Mouse (Mus musculus): ENCODE data around the gene Brpf1. TPM values are rescaled to one million over a fixed set of nuclear protein-coding genes. Genes with fewer than 3 reads are reported as not detected.

Brpf1 gene
- polyA plus RNA-seq, 1 experiment from 2014 or later: 19.9 TPM

DNA sequence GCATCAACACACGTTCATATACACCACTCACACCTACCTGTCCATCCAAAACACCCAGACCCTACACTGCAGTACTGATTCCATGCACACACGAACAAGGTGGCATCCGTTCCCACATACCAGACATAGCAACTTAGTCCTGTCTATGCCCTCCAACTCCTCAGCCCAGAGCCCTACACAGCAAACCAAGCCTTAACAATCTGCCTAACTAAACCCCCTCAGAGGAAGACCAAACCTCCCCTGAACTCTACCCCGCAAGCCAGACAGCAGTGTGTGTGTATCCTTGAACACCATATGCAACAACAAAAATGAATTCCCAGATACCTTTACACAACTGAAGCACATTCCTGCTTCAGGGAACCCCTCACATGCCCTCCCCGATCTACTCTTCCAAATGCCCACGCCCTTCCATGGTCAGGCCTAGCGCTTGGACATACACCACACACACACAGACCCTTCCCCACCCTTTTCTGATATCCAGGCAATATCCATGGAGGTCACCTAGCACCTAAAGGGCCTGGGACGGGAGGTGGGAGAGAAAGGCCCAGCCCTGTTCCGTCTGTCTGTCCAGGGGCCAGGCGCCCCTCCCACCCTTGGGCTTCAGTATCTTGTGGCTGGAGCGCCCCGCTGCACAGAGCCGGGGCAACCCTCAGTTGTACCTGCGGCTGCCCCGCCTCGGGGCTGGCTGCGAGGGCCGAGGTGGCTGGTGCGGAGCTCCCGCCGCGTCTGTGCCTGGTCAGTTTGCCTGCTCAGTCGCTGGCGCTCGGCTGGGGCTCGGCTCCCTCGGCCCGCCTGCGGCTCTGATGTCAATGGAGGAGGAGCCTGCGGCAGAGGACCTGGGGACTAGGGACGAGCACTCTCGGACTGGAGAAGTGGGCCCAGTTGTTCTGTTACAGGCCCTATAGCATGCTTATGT lies 36.5 kb downstream of the Brpf1 start, which contains the start of gene Camk1:
Camk1 (minus strand) TSS at position 808 of the 916 bp plus-strand sequence.
- ATAC-seq: peak; percentile 85
- Histone ChIP-seq H3K27ac (ENCODE audit: low read length) (no peak within 1 kb of the TSS), H3K4me3 (replicated peaks; ENCODE audit: low read length) (peak within 1 kb of the TSS; percentile 61), H3K4me2 (ENCODE audit: low read length) (peak within 1 kb of the TSS; percentile 84), H3K36me3 (ENCODE audit: control insufficient read depth, insufficient read depth) (no peaks in the 10 kb centered on the region), H3K27me3 (replicated peaks; ENCODE audit: control insufficient read depth, insufficient read depth, low read length) (no peaks in the 10 kb centered on the region), H3K4me1 (replicated peaks; ENCODE audit: control insufficient read depth, insufficient read depth, low read length) (peaks cover 16% of the 10 kb centered on the region), H3K9ac (replicated peaks; ENCODE audit: low read depth, low read length) (peak within 1 kb of the TSS; percentile 84), H3K9me3 (ENCODE audit: control insufficient read depth, low read length) (no peaks in the 10 kb centered on the region)
- WGBS: 21% methylated on average over 23 of the region's 32 CpGs

DNA sequence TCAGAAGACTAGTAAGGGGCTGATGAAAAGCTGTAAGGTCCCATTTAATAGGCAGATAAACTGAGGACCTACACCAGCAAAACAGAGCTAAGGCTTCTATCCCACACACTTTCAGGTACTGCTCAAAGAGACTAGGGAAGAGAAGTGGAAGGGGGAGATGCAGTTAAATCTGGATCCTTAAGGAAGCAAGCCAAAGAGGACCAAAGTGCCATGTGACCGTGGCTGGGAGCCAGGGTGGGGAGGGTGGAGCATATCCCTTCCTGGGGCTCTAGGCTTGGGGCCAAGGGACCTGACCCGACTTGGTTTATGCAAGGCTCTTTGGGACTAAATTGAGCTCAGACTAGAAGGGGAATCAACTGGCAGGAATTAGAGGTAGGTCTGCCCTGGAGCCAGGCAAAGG lies 37.4 kb downstream of the Brpf1 start:
- H3K27ac ChIP-seq (ENCODE audit: low read length): no peak overlapping the region
- no peak overlapping the region for H3K4me3 ChIP-seq (replicated peaks; ENCODE audit: low read length)
- no peaks in the 10 kb centered on the region for H3K9me3 ChIP-seq (ENCODE audit: control insufficient read depth, low read length)
- H3K27me3 ChIP-seq (replicated peaks; ENCODE audit: control insufficient read depth, insufficient read depth, low read length): no peaks in the 10 kb centered on the region
- peaks cover 16% of the 10 kb centered on the region for H3K4me1 ChIP-seq (replicated peaks; ENCODE audit: control insufficient read depth, insufficient read depth, low read length)
- H3K4me2 ChIP-seq (ENCODE audit: low read length): peak overlapping the region; percentile 84
- WGBS: 35% methylated on average over 2 of the region's 2 CpGs
- H3K9ac ChIP-seq (replicated peaks; ENCODE audit: low read depth, low read length): no peak overlapping the region
- no peak for ATAC-seq
- H3K36me3 ChIP-seq (ENCODE audit: control insufficient read depth, insufficient read depth): no peaks in the 10 kb centered on the region

- Histone ChIP-seq H3K9me3 (ENCODE audit: control insufficient read depth, low read length) (no peaks in the 10 kb centered on the region), H3K9ac (replicated peaks; ENCODE audit: low read depth, low read length) (no peak overlapping the region), H3K36me3 (ENCODE audit: control insufficient read depth, insufficient read depth) (no peaks in the 10 kb centered on the region), H3K4me3 (replicated peaks; ENCODE audit: low read length) (no peak overlapping the region), H3K4me1 (replicated peaks; ENCODE audit: control insufficient read depth, insufficient read depth, low read length) (peaks cover 14% of the 10 kb centered on the region), H3K27ac (ENCODE audit: low read length) (no peak overlapping the region), H3K4me2 (ENCODE audit: low read length) (no peak overlapping the region), H3K27me3 (replicated peaks; ENCODE audit: control insufficient read depth, insufficient read depth, low read length) (no peaks in the 10 kb centered on the region)
- WGBS: 81% methylated on average over 4 of the region's 4 CpGs
- no peak for ATAC-seq
Observed at GRCm38 (mm10) chr6:113346897-113347296, 40.0 kb downstream of the Brpf1 start.

DNA sequence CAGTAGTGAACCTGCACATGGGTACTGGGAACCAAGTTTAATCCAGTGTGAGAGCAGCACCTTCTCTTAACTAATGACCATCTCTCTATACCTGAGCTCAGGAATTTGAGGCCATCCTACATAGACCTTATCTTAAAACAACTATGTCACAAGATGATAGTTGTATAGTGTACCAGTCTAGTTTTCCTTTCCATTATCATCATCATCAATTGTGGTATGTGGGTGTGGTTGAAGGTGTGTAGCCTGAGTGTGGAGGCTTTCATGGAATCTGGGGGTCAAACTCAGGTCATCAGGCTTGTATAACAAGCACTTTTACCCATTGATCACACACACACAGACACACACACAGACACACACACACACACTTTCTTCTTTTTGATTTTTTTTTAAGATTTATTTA lies 43.6 kb downstream of the Brpf1 start:
- no peaks in the 10 kb centered on the region for H3K27me3 ChIP-seq (replicated peaks; ENCODE audit: control insufficient read depth, insufficient read depth, low read length)
- no peaks in the 10 kb centered on the region for H3K9me3 ChIP-seq (ENCODE audit: control insufficient read depth, low read length)
- no peak overlapping the region for H3K4me2 ChIP-seq (ENCODE audit: low read length)
- H3K4me3 ChIP-seq (replicated peaks; ENCODE audit: low read length): no peak overlapping the region
- no peaks in the 10 kb centered on the region for H3K36me3 ChIP-seq (ENCODE audit: control insufficient read depth, insufficient read depth)
- ATAC-seq: no peak
- no peak overlapping the region for H3K9ac ChIP-seq (replicated peaks; ENCODE audit: low read depth, low read length)
- no peaks in the 10 kb centered on the region for H3K4me1 ChIP-seq (replicated peaks; ENCODE audit: control insufficient read depth, insufficient read depth, low read length)
- H3K27ac ChIP-seq (ENCODE audit: low read length): no peak overlapping the region

- Histone ChIP-seq H3K9ac (replicated peaks; ENCODE audit: low read depth, low read length) (no peak overlapping the region), H3K27ac (ENCODE audit: low read length) (no peak overlapping the region), H3K4me1 (replicated peaks; ENCODE audit: control insufficient read depth, insufficient read depth, low read length) (no peaks in the 10 kb centered on the region), H3K4me2 (ENCODE audit: low read length) (no peak overlapping the region), H3K36me3 (ENCODE audit: control insufficient read depth, insufficient read depth) (no peaks in the 10 kb centered on the region), H3K4me3 (replicated peaks; ENCODE audit: low read length) (no peak overlapping the region), H3K27me3 (replicated peaks; ENCODE audit: control insufficient read depth, insufficient read depth, low read length) (no peaks in the 10 kb centered on the region), H3K9me3 (ENCODE audit: control insufficient read depth, low read length) (no peaks in the 10 kb centered on the region)
- 95% methylated on average over 1 of the region's 1 CpGs for WGBS
- no peak for ATAC-seq
Observed at GRCm38 (mm10) chr6:113351161-113351560, 44.2 kb downstream of the Brpf1 start.

DNA sequence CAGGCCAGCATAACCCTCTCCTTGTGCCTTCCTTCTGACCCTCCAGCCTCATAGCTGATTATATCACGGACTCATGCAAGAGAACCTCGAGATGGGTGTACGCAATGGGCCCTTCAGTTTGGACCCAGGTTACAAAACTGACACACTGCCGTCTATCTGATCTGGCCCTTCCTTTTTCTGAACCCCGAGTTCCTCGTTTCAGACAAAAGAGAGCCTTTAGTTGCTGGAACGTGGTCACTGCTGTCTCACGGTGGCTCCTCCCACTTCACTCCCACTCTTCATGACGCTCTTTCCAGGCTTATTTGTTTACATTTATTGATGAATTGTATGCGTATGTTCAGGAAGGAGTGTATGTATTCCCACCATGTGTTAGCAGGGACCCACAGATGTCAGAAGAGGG lies 44.7 kb downstream of the Brpf1 start:
- WGBS: 64% methylated on average over 10 of the region's 10 CpGs
- Histone ChIP-seq H3K27ac (ENCODE audit: low read length) (no peak overlapping the region), H3K4me1 (replicated peaks; ENCODE audit: control insufficient read depth, insufficient read depth, low read length) (no peaks in the 10 kb centered on the region), H3K4me3 (replicated peaks; ENCODE audit: low read length) (no peak overlapping the region), H3K27me3 (replicated peaks; ENCODE audit: control insufficient read depth, insufficient read depth, low read length) (no peaks in the 10 kb centered on the region), H3K4me2 (ENCODE audit: low read length) (no peak overlapping the region), H3K36me3 (ENCODE audit: control insufficient read depth, insufficient read depth) (no peaks in the 10 kb centered on the region), H3K9ac (replicated peaks; ENCODE audit: low read depth, low read length) (no peak overlapping the region), H3K9me3 (ENCODE audit: control insufficient read depth, low read length) (no peaks in the 10 kb centered on the region)
- no peak for ATAC-seq

DNA sequence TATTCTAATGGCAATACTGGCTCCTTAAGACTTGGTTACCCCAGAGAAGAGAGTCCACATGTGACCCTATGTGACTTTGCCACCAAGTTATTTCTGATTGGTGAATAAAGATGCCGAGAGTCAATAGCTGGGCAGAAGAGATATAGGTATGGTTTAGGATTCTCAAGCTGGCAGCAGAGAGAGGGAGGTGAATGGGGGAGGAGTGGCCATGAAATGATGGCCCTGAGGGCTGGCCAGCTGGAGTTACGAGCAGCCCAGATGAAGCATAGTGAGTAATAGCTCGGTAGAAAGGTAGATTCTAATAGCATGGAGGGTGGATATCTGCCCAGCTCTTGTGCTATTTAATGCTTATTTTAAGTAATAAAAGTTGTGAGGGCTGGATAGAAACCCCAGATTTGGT lies 45.9 kb downstream of the Brpf1 start:
- no peak for ATAC-seq
- WGBS: 84% methylated on average over 3 of the region's 3 CpGs

GRCm38 (mm10) chr6:113353696-113354095 lies 46.8 kb downstream of the Brpf1 start:
- no peak overlapping the region for H3K27ac ChIP-seq (ENCODE audit: low read length)
- H3K27me3 ChIP-seq (replicated peaks; ENCODE audit: control insufficient read depth, insufficient read depth, low read length): no peaks in the 10 kb centered on the region
- H3K4me3 ChIP-seq (replicated peaks; ENCODE audit: low read length): no peak overlapping the region
- 75% methylated on average over 3 of the region's 3 CpGs for WGBS
- ATAC-seq: no peak
- no peak overlapping the region for H3K4me2 ChIP-seq (ENCODE audit: low read length)
- no peaks in the 10 kb centered on the region for H3K4me1 ChIP-seq (replicated peaks; ENCODE audit: control insufficient read depth, insufficient read depth, low read length)
- no peak overlapping the region for H3K9ac ChIP-seq (replicated peaks; ENCODE audit: low read depth, low read length)
- no peaks in the 10 kb centered on the region for H3K36me3 ChIP-seq (ENCODE audit: control insufficient read depth, insufficient read depth)
- H3K9me3 ChIP-seq (ENCODE audit: control insufficient read depth, low read length): no peaks in the 10 kb centered on the region

More for the DNA sequence above, 45.9 kb downstream of the Brpf1 start:
- no peak overlapping the region for H3K27ac ChIP-seq (ENCODE audit: low read length)
- no peaks in the 10 kb centered on the region for H3K27me3 ChIP-seq (replicated peaks; ENCODE audit: control insufficient read depth, insufficient read depth, low read length)
- no peak overlapping the region for H3K9ac ChIP-seq (replicated peaks; ENCODE audit: low read depth, low read length)
- no peaks in the 10 kb centered on the region for H3K4me1 ChIP-seq (replicated peaks; ENCODE audit: control insufficient read depth, insufficient read depth, low read length)
- H3K4me3 ChIP-seq (replicated peaks; ENCODE audit: low read length): no peak overlapping the region
- no peak overlapping the region for H3K4me2 ChIP-seq (ENCODE audit: low read length)
- H3K36me3 ChIP-seq (ENCODE audit: control insufficient read depth, insufficient read depth): no peaks in the 10 kb centered on the region
- H3K9me3 ChIP-seq (ENCODE audit: control insufficient read depth, low read length): no peaks in the 10 kb centered on the region

- WGBS: 75% methylated on average over 4 of the region's 4 CpGs
Observed at GRCm38 (mm10) chr6:113361476-113361875, 54.5 kb downstream of the Brpf1 start.

More at GRCm38 (mm10) chr6:113361476-113361875, 54.5 kb downstream of the Brpf1 start:
- no peak overlapping the region for H3K4me2 ChIP-seq (ENCODE audit: low read length)
- H3K4me3 ChIP-seq (replicated peaks; ENCODE audit: low read length): no peak overlapping the region
- H3K27me3 ChIP-seq (replicated peaks; ENCODE audit: control insufficient read depth, insufficient read depth, low read length): no peaks in the 10 kb centered on the region
- ATAC-seq: no peak
- H3K27ac ChIP-seq (ENCODE audit: low read length): no peak overlapping the region
- no peak overlapping the region for H3K9ac ChIP-seq (replicated peaks; ENCODE audit: low read depth, low read length)
- no peaks in the 10 kb centered on the region for H3K9me3 ChIP-seq (ENCODE audit: control insufficient read depth, low read length)
- H3K36me3 ChIP-seq (ENCODE audit: control insufficient read depth, insufficient read depth): no peaks in the 10 kb centered on the region
- H3K4me1 ChIP-seq (replicated peaks; ENCODE audit: control insufficient read depth, insufficient read depth, low read length): no peaks in the 10 kb centered on the region
